Mouse (Mus musculus) bone marrow, adult 2 months (tissue): ENCODE results near the gene Pde6b. TPM values are rescaled to one million over a fixed set of nuclear protein-coding genes. Genes with fewer than 3 reads are reported as not detected.

ENCODE experiments used
- H3K27ac ChIP-seq: fragments of 200-500 bp; 2 replicates; pipeline ENCODE4 v1.5.1; 2012; ENCODE audit warnings: low read depth, mild to moderate bottlenecking, control low read depth, inconsistent platforms, low read length; ENCODE audit not compliant: control insufficient read depth, poor library complexity, insufficient read depth
- H3K4me1 ChIP-seq: fragments of 200-500 bp; 2 replicates; pipeline ENCODE4 v1.6.1; 2011; ENCODE audit warnings: low read length; ENCODE audit not compliant: control insufficient read depth, insufficient read depth
- H3K4me3 ChIP-seq: fragments of 200-500 bp; replicated peaks from 2 replicates; pipeline ENCODE3; 2011; ENCODE audit warnings: mild to moderate bottlenecking, low read depth, low read length, control low read depth; ENCODE audit not compliant: control insufficient read depth
- CTCF ChIP-seq: fragments of 200-500 bp; IDR thresholded peaks from 2 replicates; pipeline ENCODE4 v1.5.1; 2011; ENCODE audit warnings: low read length, control low read depth; ENCODE audit not compliant: control insufficient read depth, insufficient read depth
- POLR2A ChIP-seq: fragments of 200-500 bp; IDR thresholded peaks from 2 replicates; pipeline ENCODE4 v1.6.1; 2011; ENCODE audit warnings: low read depth, mild to moderate bottlenecking, control low read depth, low read length, borderline replicate concordance; ENCODE audit not compliant: control insufficient read depth
- WGBS: fragments of 180-500 bp; shearing (Covaris S2); methylation state at CpG from one replicate; pipeline ENCODE4 v1.1.7; 2018; 5-methylcytosine and 5-hydroxymethylcytosine counted together
- polyA plus RNA-seq: library from polyadenylated mRNA; stranded (reverse); fragments of >200 nt; gene quantifications from 2 replicates; pipeline ENCODE4 v1.2.4, GENCODE M21; 2011; ENCODE audit warnings: low replicate concordance; ENCODE audit not compliant: missing spikeins, insufficient read depth, insufficient read length

Pde6b gene
- polyA plus RNA-seq, 1 experiment = not detected

DNA sequence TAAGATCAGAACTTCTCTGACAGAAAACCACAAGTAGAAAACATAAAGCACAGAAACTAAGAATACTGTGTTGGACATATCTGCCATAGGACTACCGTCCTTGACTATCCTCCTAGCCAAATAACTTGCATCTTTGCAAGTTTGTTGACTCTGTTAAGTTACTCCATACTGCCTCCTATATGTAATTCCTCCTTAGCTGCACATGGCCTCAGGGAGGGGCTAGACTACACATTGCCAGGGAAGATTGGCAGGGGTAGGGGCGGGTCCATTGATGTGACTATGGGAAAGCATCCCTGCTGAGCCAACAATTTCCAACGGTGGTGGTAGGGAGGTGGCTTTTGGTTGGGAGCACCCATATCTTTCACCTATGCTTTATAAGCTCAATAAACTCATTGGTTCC is 25.9 kb upstream of the Pde6b start:
- WGBS = 45% methylated on average over 3 of the region's 3 CpGs
- no peak overlapping the region for H3K4me3 ChIP-seq
- no peaks in the 10 kb centered on the region for H3K4me1 ChIP-seq
- TF ChIP-seq POLR2A = no peak
- no peak for TF ChIP-seq CTCF
- H3K27ac ChIP-seq = no peak overlapping the region

DNA sequence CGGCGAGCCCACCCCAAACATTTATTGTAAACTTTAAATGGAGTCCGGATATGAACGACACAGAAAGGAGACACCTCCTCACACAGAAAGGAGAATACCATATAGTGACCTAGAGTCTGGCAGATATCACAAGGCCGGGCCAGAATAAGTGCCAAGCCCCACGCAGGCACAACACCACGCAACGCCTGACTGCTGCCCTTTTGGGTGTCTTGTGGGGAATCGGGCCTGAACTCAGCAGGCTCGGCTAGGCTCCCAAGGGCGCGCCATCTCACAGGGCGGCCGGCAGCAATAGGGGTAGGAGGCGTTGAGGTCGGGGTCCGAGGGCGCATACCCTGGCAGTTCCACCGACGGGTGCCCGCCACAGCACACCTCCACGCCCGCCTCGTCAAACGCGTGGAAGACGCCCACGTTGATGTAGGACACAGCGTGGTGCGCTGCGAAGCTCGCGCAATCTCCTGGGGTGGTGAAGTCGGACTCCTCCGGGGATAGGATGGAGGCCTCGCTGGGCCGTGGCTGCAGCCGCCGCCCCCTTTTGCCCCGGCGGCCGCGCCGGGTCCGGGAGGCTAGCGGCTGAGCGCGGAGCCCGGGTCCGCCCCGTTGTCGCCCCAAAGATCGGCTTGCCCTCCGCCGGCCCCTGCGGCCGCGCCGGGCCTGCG is 21.7 kb upstream of the Pde6b start:
- TF ChIP-seq POLR2A (no peak), CTCF (no peak)
- WGBS = 7% methylated on average over 60 of the region's 60 CpGs
- H3K4me3 ChIP-seq = no peak overlapping the region
- no peaks in the 10 kb centered on the region for H3K4me1 ChIP-seq
- H3K27ac ChIP-seq = no peak overlapping the region

DNA sequence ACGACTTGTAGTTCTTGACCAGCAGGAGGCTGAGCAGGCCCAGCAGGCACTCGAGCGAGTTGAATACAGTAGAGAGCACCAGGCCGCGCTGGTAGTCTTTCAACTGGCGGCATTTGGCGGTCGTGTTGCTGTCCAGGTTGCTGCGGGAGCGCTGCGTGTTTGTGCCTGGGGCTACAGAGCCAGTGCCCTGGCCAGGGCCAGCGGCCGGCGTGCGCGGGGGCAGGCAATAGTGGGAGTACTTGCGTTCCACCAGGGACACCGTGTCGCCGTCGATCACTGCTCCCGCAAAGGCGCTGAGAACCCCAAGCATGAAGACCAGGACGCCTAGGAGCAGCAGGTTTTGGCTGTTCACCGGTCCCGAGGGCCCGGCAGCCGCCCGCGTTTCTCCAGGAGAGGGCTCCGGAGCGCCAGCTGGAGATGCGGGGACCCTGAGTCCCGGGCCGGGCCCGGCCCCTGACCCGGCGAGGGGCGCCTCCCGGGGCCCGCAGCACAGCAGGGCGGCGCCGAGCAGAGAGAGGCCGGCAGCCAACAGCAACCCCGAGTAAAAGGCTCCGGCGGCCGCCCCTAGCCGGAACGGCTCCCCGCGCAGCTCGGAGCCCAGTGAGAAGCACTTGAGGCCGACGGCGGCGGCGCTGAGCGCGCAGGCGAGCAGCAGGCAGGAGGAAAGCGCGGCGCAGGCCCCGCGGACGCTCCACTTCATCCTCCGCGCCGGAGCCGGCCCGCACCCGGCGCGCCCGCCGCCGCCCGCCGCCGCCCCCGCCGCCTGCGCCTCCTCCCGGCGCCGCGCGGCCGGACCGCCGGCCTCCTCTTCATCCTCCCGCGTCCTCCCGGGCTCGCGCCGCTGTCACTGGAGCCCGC is 21.0 kb upstream of the Pde6b start:
- Histone ChIP-seq H3K27ac (no peak overlapping the region), H3K4me3 (no peak overlapping the region), H3K4me1 (no peaks in the 10 kb centered on the region)
- TF ChIP-seq POLR2A = no peak; the same call in 1 of the 2 replicates
- no peak for TF ChIP-seq CTCF
- WGBS = under 1% methylated on average over 92 of the region's 100 CpGs

DNA sequence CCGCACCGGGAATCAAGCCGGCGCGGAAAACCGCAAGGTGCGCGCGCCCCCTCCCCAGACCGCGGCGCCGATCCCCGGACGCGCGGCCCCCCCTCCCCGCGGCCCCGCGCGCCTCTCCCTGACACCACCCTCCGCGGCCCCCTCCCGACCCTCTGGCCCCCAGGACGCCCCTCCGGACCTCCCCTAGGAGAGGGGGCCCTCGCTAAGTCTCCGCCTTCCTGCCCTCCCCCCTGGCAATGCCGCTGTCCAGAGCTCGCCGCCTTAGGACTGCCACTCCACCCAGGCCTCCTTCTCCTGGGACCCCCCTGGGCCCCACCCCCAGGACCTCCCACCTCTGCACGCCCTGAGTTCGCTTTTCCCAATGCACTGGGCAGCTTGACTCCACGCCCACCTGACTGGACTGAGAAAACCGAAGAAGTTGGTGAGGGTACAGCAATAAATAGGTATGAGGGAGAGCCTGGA is 20.3 kb upstream of the Pde6b start, which contains the start of gene Gm42517:
TSS of gene Gm42517 (minus strand) at position 52 of the 462 bp plus-strand sequence.
- Histone ChIP-seq H3K27ac (no peak within 1 kb of the TSS; the same call in 1 of the 2 replicates), H3K4me1 (no peaks in the 10 kb centered on the region), H3K4me3 (no peak within 1 kb of the TSS)
- 2% methylated on average over 34 of the region's 36 CpGs for WGBS
- TF ChIP-seq CTCF (no peak), POLR2A (no peak)

DNA sequence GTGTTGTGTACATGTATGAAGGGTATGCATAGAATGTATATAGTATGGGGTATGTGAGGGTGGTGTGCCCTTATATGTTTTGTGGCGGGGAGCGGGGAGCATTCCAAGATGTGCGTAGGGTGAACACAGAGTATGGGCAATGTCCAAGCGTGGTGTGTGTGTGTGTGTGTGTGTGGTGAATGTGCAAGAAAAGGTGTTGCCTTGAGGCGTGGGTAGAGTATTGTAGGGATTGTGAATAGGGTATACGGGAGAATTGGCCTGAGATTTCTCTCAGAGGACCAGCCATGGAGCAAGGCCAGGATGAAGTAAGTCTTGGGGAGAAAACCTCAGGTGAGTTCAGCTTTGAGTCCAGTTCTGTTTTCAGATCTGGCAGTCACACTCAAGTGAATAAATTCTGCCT is 19.7 kb upstream of the Pde6b start:
- H3K4me1 ChIP-seq = no peaks in the 10 kb centered on the region
- 16% methylated on average over 6 of the region's 6 CpGs for WGBS
- no peak overlapping the region for H3K27ac ChIP-seq
- no peak overlapping the region for H3K4me3 ChIP-seq
- TF ChIP-seq POLR2A (no peak), CTCF (no peak)

DNA sequence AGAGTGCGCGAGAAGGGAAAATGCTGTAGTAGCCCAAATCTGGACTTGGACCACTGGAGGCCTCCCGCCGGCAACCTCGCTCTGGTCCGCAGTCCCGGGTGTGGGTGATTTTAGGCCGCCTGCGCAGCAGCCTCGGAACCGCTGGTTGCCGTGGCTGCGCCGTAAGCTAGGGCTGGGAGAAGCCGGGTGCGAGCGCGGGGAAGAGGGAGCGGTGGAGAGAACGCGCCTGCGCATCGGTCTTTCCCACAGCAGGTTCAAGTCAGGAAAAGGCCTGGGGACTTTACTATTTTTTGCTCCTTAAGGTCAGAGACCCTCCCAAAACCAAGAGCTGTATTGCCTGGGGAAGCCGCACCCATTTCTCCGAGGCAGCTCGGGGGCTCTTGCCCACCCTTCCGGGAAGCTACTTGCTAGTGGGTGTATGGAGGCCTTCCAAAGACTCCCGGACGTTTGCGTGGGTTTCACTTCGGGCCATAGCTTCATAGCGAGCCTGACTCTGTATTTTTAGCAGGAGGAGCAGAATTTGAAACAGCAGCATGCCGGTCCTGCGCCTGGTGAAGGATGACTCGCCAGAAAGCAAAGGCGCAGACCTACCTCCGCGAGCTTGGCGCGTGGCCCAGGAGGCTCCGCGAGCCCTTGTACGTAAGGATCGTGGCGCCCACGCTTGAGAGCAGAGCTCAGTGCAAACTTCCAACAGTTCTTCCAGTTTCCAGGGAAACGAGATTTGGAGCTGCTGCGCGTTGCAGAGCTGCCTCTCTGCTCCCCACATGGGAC is 19.2 kb upstream of the Pde6b start:
- Histone ChIP-seq H3K4me3 (peak overlapping the region; percentile 10), H3K4me1 (no peaks in the 10 kb centered on the region), H3K27ac (no peak overlapping the region; the same call in 1 of the 2 replicates)
- WGBS = 1% methylated on average over 49 of the region's 49 CpGs
- no peak for TF ChIP-seq CTCF
- no peak for TF ChIP-seq POLR2A

DNA sequence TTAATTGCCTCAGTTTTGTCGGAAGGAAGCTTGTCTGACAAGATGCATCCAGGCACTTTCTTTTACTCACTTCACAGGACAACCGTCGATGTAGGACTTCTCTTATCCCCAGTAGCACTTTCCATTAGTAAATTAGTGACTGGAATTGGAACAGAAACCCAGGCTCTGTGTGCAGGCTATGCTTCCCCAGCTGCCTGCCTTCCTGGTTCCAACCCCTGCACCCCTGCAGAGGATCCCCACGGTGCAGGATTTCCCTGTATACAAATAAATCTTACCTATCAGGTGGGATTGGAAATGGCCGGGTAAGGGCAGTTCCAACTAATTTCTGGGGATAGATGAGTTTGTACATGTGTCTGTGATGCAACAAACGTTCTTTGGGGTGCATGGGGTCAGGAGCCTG is 18.2 kb upstream of the Pde6b start:
- no peaks in the 10 kb centered on the region for H3K4me1 ChIP-seq

More for the DNA sequence above, 18.2 kb upstream of the Pde6b start:
- 14% methylated on average over 6 of the region's 6 CpGs for WGBS
- H3K27ac ChIP-seq = no peak overlapping the region
- no peak for TF ChIP-seq POLR2A
- TF ChIP-seq CTCF = no peak
- no peak overlapping the region for H3K4me3 ChIP-seq
